Mouse (Mus musculus) macrophage (primary cell): ENCODE data around the gene Slc39a8. TPM values are rescaled to one million over a fixed set of nuclear protein-coding genes. Genes with fewer than 3 reads are reported as not detected.

Source experiments
- H3K27ac ChIP-seq: fragments of 350-480 bp; formaldehyde crosslinking; 2 replicates; pipeline ENCODE4 v1.9.0; 2021
- H3K36me3 ChIP-seq: fragments of 350-480 bp; formaldehyde crosslinking; 2 replicates; pipeline ENCODE4 v1.9.0; 2021; ENCODE audit errors: inconsistent target
- H3K4me3 ChIP-seq: fragments of 350-480 bp; formaldehyde crosslinking; 2 replicates; pipeline ENCODE4 v1.9.0; 2021; ENCODE audit errors: inconsistent target
- H3K79me2 ChIP-seq: fragments of 350-480 bp; formaldehyde crosslinking; 2 replicates; pipeline ENCODE4 v1.9.0; 2021; ENCODE audit errors: inconsistent target
- WGBS: methylation state at CpG from one replicate; pipeline ENCODE4 v1.1.7; 2026; ENCODE audit warnings: inconsistent platforms; ENCODE audit not compliant: missing documents; 5-methylcytosine and 5-hydroxymethylcytosine counted together
- polyA plus RNA-seq: library from polyadenylated mRNA; stranded (reverse); fragments of 250-400 nt; gene quantifications from 3 replicates; pipeline ENCODE4 v1.2.4, GENCODE M21; 2018; ENCODE audit warnings: inconsistent platforms
- total RNA-seq, 78 experiments: library from RNA; depleted of rRNA; stranded (reverse); fragments of 250-400 nt; gene quantifications; 1 replicate in 9 of 78; 2 replicates in 24 of 78; 3 replicates in 43 of 78; 4 replicates in 2 of 78; pipeline ENCODE4 v1.2.4; 2018; ENCODE audit warnings: inconsistent platforms in 56 of 78

Gene Slc39a8
- 10 to 100 TPM in 2 of 26 experiments, 1 to 10 TPM in 23, under 1 TPM in 1; 0.78 to 15.0 (median 3.8) TPM for total RNA-seq (2018; cell fraction: chromatin; rRNA removed)
- total RNA-seq (2018; cell fraction: cytosol; rRNA removed) = 10 to 100 TPM in 13 of 26 experiments, 1 to 10 TPM in 13; 3.6 to 14.8 (median 8.6) TPM
- total RNA-seq (2018; cell fraction: nucleus; rRNA removed) = 10 to 100 TPM in 9 of 26 experiments, 1 to 10 TPM in 17; 3.1 to 35.1 (median 8.5) TPM
- polyA plus RNA-seq = 9.3 to 24.7 TPM (median 11.4 TPM) in 3 replicates

GRCm38 (mm10) chr3:135825016-135825753 lies at the start of gene Slc39a8:
Gene Slc39a8, plus strand, starts transcription at chr3:135825279.
- H3K4me3 ChIP-seq = peak within 1 kb of the TSS; percentile 42
- peak within 1 kb of the TSS; percentile 82 for H3K27ac ChIP-seq
- WGBS = under 1% methylated on average over 16 of the region's 22 CpGs
- no peaks in the 10 kb centered on the region for H3K36me3 ChIP-seq
- no peaks in the 10 kb centered on the region for H3K79me2 ChIP-seq

DNA sequence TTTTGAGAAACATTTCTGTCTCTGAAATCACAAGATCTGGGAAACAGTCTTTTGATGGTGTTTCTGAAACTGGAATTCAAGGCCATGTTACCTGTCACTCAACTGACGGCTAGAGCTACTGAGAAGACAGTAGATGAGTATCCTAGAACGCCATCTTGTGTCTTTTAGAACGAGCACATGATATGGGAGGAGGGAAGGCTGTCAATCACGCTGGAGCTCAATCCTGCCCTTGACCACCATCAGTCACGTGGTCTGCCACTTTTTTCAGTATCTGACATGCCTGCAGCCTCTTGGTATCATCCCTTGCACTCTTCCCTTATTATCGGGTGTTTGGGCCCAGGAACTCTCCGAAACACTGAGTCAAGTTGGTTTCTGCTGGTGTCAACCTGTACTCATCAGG lies 40.0 kb upstream of the Slc39a8 start:
- H3K79me2 ChIP-seq = no peaks in the 10 kb centered on the region
- H3K4me3 ChIP-seq = no peak overlapping the region
- 92% methylated on average over 7 of the region's 7 CpGs for WGBS
- H3K36me3 ChIP-seq = no peaks in the 10 kb centered on the region
- H3K27ac ChIP-seq = no peak overlapping the region

DNA sequence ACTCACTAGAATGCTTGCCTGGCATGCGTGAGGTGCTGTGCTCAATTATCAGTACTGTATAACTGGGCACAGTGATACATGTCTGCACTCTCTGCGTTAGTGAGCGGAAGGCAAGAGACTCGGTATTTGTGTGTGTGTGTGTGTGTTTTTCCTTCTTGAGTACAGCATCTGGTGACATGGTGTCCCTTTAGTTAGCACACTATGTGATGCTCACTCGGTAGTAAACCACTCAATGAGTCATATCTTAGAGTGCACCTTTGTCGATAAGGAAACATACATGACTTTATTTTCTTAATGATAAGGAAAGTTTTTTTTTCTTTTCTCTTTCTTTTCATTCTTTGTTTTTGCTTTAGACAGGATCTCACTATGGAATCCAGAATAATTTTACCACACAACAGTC lies 29.0 kb upstream of the Slc39a8 start:
- 97% methylated on average over 5 of the region's 6 CpGs for WGBS
- H3K27ac ChIP-seq = no peak overlapping the region
- H3K79me2 ChIP-seq = no peaks in the 10 kb centered on the region
- no peak overlapping the region for H3K4me3 ChIP-seq
- no peaks in the 10 kb centered on the region for H3K36me3 ChIP-seq

- Histone ChIP-seq H3K4me3 (no peak overlapping the region), H3K27ac (no peak overlapping the region), H3K36me3 (no peaks in the 10 kb centered on the region), H3K79me2 (no peaks in the 10 kb centered on the region)
- 94% methylated on average over 3 of the region's 3 CpGs for WGBS
Measured at GRCm38 (mm10) chr3:135798241-135798640, 26.8 kb upstream of the Slc39a8 start.

DNA sequence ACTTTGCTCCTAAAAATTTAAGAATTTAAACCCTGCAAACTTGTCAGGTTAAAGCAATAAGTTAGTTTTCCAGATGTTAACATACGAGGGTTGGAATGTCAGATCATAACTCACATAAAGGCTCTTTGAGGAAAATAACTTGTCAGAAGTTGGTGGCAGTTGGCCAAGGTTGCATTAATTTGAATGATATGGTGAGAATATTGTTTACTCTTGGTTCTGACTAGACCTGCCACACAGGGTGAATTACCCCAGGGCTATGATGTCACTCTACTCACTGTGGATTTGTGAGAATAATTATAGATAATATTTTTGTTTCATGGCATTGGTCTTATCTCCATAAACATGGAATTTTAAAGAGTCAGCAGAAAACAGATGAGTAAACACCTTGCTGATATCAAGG lies 26.4 kb upstream of the Slc39a8 start:
- Histone ChIP-seq H3K4me3 (no peak overlapping the region), H3K79me2 (no peaks in the 10 kb centered on the region), H3K27ac (no peak overlapping the region), H3K36me3 (no peaks in the 10 kb centered on the region)
- WGBS = 64% methylated on average over 1 of the region's 1 CpGs

GRCm38 (mm10) chr3:135814665-135815064 lies 10.4 kb upstream of the Slc39a8 start:
- Histone ChIP-seq H3K36me3 (no peaks in the 10 kb centered on the region), H3K79me2 (no peaks in the 10 kb centered on the region), H3K4me3 (no peak overlapping the region), H3K27ac (no peak overlapping the region)
- WGBS = 96% methylated on average over 14 of the region's 14 CpGs

- H3K27ac ChIP-seq = no peak overlapping the region
- 98% methylated on average over 5 of the region's 5 CpGs for WGBS
- H3K36me3 ChIP-seq = no peaks in the 10 kb centered on the region
- no peaks in the 10 kb centered on the region for H3K79me2 ChIP-seq
- no peak overlapping the region for H3K4me3 ChIP-seq
Measured at GRCm38 (mm10) chr3:135815973-135816727, 8.9 kb upstream of the Slc39a8 start.

DNA sequence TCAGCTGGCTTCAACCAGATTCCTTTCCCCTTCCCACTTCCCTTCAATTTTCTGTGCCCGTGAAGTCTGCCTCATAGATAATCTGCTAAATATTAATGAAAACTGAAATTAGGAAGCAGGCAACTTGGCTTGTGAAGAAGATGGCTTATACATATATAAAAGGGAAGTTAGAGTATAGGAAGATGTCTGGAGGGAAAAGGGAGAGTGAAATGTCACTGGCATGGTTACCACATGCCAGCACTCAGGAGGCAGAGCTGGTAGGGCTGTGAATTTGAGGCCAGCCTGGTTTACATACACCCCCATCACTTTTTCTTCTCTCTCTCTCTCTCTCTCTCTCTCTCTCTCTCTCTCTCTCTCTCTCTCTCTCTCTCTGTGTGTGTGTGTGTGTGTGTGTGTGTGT lies 8.0 kb upstream of the Slc39a8 start:
- H3K79me2 ChIP-seq = no peaks in the 10 kb centered on the region
- no peak overlapping the region for H3K4me3 ChIP-seq
- 17% methylated on average over 1 of the region's 1 CpGs for WGBS
- H3K27ac ChIP-seq = no peak overlapping the region
- no peaks in the 10 kb centered on the region for H3K36me3 ChIP-seq

DNA sequence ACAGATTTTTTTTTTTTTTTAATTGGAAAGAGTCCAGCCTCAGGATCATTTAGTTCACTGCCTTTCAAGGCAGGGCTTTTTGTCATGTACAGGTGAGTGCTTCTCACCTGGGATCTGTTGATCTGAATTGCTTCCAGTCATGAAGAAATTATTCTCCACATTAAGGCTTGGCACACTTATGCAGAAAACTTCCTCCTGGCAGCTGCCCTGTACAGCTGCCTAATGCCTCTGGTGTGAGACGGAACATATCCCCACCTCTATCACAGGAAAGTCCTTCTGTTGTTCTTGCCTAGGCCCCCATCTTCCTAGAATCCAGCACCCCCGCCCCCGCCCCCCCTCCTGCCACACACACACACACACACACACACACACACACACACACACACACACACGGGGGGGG lies 643 bp upstream of the Slc39a8 start:
- Histone ChIP-seq H3K4me3 (no peak overlapping the region), H3K27ac (no peak overlapping the region), H3K79me2 (no peaks in the 10 kb centered on the region), H3K36me3 (no peaks in the 10 kb centered on the region)
- 17% methylated on average over 1 of the region's 4 CpGs for WGBS

- H3K36me3 ChIP-seq = no peaks in the 10 kb centered on the region
- H3K4me3 ChIP-seq = peak overlapping the region; percentile 42
- WGBS = under 1% methylated on average over 56 of the region's 57 CpGs
- no peaks in the 10 kb centered on the region for H3K79me2 ChIP-seq
- H3K27ac ChIP-seq = peak overlapping the region; percentile 82
Measured at GRCm38 (mm10) chr3:135825754-135826683, 940 bp downstream of the Slc39a8 start.

DNA sequence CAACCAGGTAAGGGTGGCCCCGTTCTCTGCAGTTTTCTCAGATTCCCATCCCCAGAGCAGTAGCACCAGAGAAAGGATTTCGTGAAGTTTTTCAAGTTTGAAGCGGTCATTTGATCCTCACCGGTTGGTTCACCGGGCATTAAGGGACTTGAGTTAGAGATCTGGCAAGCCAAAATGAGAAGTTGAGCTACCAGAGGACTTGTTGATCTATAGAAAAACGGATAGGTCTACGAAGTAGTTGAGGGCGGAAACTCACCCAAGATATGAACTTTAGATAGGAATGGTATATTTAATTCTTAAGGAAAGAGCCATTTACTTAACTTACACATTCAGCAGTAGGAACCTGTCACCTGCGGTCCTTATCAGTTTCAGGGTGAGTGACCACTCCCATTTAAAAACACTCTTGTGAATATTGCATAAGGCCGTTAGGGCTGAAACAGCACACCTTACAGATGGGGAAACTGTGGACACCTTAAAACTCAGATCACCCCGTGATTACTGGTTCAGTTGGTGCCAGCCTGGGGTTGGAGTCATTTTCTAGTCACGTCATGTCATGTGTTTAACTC lies 1.7 kb downstream of the Slc39a8 start:
- Histone ChIP-seq H3K27ac (no peak overlapping the region), H3K4me3 (peak overlapping the region; percentile 31), H3K36me3 (no peaks in the 10 kb centered on the region), H3K79me2 (no peaks in the 10 kb centered on the region)
- 30% methylated on average over 12 of the region's 12 CpGs for WGBS

GRCm38 (mm10) chr3:135828000-135828399 lies 2.9 kb downstream of the Slc39a8 start:
- H3K36me3 ChIP-seq = no peaks in the 10 kb centered on the region
- no peak overlapping the region for H3K4me3 ChIP-seq
- H3K79me2 ChIP-seq = no peaks in the 10 kb centered on the region
- WGBS = 100% methylated on average over 1 of the region's 1 CpGs
- H3K27ac ChIP-seq = no peak overlapping the region

DNA sequence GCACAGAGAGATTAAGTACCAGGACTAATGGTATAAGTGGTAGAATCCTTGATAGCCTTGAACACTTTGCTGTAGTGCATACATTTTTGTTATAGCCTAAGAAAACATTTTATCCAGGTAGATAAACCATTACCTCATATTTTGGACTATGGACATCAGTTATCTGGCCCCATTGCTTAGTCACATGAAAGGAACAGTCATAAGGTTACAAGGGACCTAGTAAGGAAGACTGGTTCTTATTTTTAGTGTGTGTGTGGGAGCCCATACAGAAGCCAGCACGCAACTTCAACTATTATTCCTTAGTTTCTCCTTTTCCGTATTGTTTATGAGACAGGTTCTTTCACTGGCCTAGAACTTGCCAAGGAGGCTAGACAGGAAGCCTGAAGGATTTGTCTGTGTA lies 7.4 kb downstream of the Slc39a8 start:
- 89% methylated on average over 2 of the region's 2 CpGs for WGBS

DNA sequence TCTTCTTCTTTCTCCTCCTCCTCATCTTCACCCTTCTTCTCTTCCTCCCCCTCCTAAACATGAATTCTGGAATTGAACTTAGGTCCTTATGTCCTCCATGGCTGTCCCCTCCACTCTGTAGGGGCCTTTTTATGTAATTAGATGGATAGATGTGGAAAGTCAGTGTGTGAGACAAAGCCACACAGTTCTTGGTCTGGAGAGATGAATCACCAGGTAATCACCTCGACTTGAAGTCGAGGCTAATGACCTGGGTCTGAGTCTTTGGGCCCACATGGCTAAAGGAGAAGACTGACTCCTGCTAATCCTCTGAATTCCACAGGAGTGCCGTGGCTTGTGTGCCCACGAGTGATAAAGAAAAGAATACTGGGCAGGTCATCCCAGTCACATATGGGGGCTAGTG lies 7.8 kb downstream of the Slc39a8 start:
- no peak overlapping the region for H3K27ac ChIP-seq
- no peak overlapping the region for H3K4me3 ChIP-seq
- 95% methylated on average over 4 of the region's 4 CpGs for WGBS
- no peaks in the 10 kb centered on the region for H3K79me2 ChIP-seq
- no peaks in the 10 kb centered on the region for H3K36me3 ChIP-seq

More for the DNA sequence above, 7.4 kb downstream of the Slc39a8 start:
- H3K4me3 ChIP-seq = no peak overlapping the region
- H3K36me3 ChIP-seq = no peaks in the 10 kb centered on the region
- H3K27ac ChIP-seq = no peak overlapping the region
- H3K79me2 ChIP-seq = no peaks in the 10 kb centered on the region
